Mouse (Mus musculus) lung, postnatal 25 days (tissue): ENCODE data around the gene Mreg.
"Not testable (repeated sequence)": the region's sequence is repeated elsewhere in the genome, so short reads cannot be mapped to it uniquely, and the experiment has no call there.

Experiments
- DNase-seq: peaks from one replicate; pipeline ENCODE4 v3.0.0; 2022; ENCODE audit warnings: low spot score

Mreg gene

DNA sequence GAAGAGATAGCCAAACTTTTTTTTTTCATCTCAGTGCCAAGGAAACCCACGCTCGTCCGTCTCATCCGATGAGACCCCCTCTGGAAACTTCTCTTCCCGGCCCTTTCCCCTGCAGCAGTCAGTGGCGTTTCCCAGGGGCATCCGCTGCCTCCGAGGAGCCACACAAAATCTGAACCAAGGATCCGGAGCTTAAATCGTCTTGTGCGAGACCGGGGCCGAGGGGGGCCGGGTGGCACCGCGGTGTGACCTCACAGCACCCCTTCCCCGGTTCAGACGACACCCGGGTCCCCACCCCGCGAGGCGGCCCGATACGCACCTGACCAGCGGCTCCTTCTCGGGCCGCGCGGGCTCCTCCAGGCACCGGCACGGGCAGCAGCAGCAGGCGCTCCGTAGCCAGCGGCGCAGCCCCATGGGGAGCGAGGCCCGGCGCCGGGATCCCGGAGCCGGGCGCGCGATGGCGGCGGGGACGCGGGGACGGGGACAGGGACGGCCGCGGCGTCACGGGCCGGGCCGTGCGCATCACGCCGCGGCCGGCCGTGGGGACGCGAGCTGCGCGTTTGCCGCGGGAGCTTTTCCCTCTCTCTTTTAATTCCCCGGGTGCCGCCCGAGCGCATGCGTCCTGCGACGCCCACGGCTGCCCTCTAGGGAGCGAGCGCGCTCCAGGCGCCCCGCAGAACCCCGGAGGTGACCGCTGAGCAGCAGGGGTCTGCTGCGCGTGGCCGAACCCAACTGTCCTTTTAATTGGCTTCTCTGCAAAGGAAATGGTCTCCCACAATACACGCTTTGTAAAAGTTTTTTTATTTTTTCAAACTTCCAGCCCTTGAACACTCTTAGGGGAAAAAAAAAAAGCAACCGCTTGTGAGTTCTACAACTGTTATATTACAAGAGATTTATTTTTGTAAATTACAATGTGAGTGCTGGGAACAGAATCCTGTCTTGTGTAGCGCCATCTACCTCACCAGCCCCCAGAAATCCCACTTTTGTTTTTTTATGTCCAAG lies at the start of gene Mreg:
TSS of gene Mreg (minus strand) at position 607 of the 999 bp plus-strand sequence.
- peak; percentile 48 for DNase-seq

DNA sequence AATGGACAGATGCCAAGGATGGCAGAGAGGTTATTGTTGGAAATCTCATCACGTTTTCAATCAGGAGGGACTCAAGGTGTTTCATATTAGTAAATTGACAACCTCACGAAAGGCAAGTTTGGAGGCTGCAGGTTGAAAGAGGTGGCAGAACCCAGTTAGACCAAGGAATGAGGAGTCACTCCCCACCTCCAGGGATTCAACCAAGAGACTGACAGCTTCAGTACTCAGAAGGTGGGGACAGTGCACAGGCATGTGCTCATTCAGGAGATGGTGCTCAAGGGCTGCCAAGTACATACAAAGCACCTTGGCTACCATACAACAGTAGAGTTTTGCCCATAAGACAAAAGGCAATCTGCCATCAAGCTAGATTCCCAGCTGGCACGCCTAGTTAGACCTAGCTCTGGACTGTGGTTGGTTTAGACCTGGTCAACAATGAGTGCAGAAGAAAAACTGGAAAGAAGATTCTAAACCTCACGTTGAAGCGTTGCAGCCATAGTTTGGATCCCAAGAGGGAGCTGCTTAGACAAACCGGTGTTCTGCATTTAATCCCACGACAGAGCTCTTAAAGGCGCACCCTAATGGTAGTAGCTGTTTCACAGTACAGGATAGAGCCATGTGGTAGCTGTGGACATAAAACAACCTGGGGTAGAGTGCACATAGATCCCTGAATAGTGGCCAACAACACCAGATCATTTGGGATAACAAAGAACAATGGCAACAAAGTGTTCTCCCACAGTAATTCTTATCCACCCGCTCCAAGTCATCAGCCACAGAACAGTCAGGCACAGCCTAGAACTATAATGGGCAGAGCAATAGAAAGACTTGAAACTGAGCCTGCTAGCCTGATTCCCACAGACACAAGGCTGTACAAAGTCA lies 44.5 kb upstream of the Mreg start:
- DNase-seq: no peak

DNA sequence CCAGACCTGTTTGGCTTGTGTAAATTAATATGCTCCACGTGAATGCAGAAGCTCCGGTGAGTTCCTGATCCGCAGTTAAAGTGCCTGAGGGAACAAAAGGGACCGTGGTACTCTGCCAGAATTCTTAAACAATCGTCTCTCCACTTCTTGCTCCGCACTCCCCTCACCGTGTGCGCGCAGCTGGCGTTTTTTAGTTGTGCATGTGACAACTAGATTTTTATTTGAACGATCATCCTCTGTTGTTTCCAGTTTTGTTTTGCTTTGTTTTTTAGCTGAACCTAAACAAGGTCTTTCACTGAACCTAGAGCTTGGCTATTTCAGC lies 43.7 kb upstream of the Mreg start:
- no peak for DNase-seq

DNA sequence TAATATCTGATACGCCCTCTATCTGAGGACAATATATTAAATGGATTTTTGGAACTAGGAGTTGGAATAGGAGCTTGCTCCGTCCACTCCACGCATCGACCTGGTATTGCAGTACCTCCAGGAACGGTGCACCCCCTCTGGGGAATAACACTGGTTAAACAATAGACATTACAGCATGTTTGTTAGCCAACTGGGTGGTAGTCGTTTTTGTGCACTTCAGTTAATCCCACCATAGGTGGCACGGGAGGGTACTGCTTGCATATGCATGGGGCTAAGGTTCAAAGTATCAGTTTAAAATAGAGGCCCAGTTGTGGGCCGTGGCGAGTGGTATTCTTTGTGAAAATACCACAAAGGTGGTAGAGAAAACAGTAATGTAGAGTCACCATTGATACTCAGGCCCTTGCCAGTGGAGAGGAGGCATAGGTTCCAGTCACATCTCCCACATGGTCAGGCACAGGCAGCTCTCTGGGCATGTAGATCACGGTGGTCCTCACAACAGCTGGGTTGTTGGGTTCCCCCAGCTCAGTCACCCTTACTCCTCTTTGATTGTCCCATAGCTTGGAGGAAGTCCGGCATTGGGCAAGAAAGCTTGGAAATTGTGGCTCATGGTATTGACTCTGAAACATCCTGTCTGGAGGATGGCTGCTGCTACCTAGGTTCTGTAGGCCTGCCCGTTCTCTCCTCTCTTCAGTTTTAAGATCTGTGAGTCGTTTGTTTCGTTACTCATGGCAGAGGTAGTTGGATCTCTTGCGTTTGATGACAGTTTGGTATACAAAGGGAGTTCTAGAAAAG lies 43.2 kb upstream of the Mreg start:
- peak; percentile 40 for DNase-seq

DNA sequence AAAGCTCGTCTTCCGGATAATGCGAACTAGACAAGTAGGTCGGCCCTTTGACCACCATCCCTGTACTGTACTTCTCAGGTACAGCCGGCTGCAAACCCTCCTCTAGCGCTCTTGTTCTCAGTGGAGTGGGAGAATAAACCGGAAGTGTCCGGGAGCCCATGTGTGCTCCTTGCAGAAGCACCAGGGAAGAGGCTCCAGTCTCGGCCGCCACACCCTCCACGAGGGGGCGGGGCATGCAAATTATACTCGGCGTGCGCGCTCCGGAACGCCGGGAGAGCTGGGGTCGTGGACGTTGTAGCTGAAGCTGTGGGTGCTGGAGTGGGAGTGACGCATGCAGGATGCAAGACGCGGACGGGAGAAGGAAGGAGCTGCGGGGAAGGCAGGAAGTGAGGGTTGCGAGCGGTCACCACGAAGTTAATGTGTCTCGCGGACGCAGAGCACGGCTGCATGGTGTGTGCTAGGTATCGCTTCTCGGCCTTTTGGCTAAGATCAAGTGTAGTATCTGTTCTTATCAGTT lies 42.5 kb upstream of the Mreg start:
- peak; percentile 86 for DNase-seq

DNA sequence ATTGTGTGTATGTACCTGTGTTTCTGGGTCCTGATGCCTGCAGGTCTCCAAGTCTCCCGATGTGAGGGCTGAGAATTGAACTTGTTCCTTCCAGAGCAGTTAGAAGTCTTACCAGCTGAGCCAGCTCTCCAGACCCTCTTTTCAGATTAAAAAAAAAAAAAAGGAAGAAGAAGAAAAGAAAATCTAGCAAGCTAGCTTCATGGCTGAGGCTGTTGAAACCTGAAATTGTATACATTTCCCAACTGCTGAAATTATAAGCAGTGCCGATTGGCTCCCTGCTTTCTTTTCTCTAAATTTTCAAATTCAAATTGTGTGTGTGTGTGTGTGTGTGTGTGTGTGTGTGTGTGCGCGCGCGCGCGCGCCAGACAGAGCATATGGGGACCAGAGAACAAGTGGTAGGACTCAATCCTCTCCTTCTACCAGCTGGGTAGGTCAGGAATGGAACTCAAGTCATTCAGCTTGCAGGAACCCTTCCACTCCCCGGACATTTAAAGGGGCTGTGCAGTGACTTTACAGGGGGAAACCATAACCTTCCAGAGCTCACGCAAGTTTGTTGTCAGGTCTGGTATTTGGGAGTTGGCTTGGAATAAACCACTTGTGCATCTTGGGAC lies 41.9 kb upstream of the Mreg start:
- DNase-seq: no peak

DNA sequence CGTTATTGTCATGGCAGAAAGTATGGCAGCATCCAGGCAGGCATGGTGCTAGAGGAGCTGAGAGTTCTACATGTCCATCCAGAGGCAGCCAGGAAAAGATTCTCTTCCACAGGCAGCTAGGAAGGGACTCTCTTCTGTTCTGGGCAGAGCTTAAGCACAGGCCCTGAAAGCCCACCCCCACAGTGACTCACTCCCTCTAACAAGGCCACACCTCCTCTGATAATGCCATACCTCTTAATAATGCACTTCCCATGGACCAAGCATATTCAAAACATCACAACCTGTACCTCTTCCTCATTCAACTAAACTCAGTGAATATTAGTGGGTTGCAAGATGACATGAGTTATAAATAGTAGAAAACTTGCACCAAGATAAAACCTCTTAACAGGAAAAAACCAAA lies 39.7 kb upstream of the Mreg start:
- DNase-seq: no peak

DNA sequence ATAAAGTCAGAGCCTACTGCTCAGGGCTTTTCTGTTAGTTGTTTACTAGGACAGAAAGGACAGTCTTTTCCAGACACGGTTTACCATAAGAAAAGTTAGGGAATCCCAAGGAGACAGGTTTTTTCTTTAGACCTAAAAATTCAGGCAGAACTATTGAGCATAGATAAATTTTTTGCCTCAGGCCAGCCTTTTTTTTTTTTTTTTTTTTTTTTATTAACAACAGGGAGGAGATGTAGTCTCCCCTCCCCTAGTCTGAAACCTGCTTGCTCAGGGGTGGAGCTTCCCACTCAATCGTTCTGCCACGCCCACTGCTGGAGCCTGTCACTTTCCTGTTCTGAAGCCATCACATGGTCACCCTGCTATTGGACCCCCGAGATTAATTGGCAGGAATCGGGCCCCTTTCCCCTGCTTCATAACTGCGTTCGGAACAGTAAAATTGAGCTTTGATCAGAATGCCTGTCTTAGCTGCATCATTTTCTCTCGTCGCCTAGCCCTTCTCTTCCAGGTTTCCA lies 36.2 kb upstream of the Mreg start:
- not testable (repeated sequence) for DNase-seq

DNA sequence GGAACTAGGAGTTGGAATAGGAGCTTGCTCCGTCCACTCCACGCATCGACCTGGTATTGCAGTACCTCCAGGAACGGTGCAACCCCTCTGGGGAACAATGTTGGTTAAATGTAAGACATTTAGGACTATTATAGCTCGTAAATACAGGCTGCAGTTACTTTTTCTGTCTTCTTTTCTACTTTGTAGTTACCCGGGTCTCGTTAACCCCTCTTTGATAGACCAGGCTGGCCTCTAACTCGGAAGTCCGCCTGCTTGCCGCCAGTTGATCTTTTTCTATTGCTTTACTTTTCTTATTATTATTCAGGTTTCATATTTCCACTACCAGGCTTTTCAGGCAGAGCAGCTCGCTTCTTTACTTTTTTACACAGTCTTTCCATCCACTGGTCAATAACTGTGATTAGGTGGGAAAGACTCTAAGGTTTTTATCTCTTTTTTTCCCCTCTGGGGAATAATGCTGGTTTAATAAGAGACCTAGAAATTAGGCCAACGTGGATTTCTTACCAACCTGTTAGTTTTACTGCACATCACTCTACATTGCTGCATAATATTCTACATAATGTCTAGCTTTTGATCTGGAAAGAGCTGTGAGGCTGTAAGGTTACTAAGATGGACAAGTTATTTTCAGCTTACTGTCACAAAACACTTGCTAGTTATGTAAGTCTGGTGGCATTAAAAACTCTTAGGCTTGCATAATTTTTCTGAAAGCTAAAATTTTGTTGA lies 32.4 kb upstream of the Mreg start:
- peak; percentile 24 for DNase-seq

DNA sequence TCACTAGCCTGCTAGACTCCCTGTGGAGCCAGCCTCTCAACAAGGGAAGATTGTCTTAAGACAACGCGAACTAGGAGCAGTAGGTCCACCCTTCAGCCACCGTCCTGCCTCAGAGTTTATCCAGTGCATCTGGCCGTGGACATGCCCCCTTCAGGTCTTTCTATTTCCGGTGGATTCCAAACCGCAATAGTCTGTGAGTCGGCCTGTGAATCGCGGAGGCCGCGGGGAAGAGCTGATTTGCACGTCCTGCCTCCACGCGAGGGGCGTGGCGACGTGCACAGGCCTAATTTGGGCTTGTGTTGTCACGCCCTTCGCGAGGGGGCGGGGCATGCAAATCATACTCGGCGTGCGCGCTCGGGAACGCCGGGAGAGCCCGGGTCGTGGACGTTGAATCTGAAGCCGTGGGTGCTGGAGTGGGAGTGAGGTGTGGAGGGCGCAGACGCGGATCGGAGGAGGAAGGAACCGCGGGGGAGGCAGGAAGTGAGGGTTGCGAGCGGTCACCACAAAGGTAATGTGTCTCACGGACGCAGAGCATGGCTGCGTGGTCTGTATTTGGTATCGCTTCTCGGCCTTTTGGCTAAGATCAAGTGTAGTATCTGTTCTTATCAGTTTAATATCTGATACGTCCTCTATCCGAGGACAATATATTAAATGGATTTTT lies 31.7 kb upstream of the Mreg start:
- DNase-seq: peak; percentile 94

DNA sequence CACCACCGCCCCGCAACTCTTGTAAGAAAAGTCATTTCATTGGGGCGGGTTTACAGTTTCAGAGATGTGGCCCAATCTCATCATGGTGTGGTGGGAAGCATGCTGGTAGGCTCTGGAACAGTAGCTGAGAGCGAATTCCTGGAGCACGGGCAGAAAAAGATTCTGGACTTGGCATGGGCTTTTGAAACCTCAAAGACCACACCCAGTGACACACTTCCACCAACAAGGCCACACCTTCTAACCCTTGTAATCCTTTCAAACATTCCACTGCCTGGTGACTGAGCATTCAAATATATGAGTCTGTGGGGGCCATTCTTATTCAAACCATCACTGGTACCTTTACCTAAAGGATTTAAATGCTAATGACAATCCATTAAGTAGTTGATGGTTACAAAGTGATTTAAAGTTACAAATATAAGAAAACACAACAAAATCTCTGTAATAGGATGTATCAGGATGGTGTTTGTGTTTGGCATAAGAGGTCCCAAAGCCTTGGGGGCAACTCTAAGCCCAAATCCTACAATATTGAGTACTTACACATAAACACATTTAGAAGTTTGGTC lies 30.6 kb upstream of the Mreg start:
- no peak for DNase-seq

DNA sequence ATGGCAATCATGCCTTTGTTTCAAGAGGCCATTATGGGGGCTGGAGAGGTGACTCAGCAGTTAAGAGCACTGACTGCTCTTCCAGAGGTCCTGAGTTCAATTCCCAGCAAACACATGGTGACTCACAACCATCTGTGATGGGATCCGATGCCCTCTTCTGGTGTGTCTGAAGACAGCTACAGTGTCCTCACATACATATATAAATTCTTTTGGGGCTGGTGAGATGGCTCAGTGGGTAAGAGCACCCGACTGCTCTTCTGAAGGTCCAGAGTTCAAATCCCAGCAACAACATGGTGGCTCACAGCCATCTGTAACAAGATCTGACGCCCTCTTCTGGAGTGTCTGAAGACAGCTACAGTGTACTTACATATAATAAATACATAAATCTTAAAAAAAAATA lies 27.0 kb upstream of the Mreg start:
- not testable (repeated sequence) for DNase-seq

DNA sequence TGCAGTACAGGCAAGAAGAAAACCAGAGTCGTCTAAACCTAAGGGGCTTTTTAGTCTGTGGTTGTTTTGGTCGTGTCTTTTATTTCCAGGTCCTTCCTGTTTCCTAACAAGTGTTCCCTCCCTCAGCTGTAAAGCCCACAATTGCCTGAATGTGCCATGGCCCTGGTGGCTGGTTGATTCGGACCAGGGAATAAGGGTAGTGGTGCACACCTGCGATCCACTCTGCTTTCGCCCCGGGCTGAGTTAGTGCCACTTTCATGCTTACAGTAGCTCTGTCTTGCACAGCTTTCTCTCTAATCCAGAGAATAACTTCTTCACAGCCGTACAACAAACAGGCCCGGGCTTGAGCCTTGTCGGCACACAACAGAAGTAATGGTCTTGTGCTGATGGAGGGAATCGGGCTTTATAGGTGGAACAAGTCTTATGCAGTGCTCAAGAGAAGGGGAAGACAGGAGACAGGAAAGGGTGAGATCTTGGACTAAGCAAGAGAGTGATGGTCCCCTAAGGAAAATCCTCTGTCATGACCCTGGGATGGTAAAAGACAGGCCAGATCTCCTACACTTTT lies 26.0 kb upstream of the Mreg start:
- DNase-seq: no peak

DNA sequence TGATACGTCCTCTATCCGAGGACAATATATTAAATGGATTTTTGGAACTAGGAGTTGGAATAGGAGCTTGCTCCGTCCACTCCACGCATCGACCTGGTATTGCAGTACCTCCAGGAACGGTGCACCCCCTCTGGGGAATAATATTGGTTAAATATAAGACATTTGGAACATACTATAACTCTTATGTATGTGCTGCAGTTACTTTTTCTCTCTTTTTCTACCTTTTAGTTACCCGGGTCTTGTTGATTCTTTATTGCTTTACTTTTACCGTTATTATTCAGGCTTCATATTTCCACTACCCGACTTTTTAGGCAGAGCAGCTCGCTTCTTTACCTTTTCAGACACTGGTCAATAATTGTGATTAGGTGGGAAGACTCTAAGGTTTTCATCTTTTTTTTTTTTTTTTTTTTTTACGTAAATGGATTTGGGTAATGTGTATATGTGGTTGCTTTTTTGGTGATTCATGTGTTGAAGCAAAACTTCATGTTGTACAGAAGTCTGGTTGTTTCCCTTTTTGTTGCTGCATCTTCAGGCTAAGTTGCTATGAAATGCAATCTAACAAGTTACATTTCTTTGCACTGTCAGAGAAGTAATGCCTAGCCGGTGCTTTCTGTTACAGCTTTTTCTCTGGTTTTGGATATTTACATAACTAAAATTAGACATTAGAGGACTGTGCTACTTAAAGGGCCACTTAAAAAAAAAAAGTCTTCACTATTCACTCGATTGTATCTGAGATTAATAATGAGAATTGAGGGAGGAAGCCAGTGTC lies 25.1 kb upstream of the Mreg start:
- peak; percentile 46 for DNase-seq

DNA sequence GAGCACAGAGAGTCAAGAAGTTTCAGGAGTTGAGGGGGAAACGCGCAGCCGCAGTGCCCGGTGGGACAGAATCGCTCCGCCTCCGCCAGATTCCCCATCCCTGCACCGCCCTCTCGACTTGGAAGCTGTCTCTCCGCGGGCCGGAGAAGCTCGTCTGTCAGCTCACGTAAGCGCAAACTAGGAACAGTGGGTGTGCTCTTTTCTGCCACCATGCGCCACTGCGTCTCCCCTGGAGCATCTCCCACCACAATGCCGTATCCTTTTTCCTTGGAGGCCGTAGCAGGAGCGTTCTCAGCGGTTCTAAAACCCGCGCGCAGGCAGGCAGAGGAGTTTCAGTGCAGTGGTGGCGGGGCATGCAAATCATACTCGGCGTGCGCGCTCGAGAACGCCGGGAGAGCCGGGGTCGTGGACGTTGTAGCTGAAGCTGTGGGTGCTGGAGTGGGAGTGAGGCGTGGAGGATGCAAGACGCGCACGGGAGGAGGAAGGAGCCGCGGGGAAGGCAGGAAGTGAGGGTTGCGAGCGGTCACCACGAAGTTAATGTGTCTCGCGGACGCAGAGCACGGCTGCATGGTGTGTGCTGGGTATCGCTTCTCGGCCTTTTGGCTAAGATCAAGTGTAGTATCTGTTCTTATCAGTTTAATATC lies 24.4 kb upstream of the Mreg start:
- peak; percentile 67 for DNase-seq

DNA sequence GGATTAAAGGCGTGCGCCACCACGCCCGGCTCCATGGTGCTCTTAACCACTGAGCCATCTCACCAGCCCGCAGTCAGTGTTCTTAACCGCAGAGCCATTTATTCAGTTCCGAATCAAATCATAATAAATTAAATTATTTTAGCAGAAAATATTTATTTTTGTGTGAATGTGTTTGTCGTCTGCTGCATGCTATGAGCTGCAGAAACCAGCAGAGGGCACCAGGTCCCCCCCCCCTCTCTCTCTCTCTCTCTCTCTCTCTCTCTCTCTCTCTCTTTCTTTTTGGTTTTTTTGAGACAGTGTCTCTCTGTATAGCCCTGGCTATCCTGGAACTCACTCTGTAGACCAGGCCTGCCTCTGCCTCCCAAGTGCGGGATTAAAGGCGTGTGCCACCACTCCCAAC lies 20.5 kb upstream of the Mreg start:
- DNase-seq: not testable (repeated sequence)

DNA sequence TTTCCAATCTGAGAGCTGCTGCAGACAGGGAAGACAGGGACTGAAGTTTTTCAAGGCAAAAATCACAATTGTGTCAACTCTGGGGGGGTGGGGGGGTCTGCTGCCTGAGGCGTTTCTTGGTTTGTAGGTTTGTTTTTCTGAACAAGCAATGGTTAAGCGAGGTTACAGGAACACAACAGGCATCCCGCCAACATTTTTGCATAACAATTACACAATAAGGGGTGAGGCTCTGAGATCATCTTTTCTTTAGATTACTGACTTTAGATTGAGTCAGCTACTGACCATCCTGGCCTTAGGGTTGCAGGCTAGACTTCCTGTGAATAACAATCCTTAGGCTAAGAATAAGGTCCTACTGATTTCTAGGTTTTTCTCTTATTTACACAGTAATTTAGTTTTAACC lies 16.9 kb upstream of the Mreg start:
- peak; percentile 25 for DNase-seq

DNA sequence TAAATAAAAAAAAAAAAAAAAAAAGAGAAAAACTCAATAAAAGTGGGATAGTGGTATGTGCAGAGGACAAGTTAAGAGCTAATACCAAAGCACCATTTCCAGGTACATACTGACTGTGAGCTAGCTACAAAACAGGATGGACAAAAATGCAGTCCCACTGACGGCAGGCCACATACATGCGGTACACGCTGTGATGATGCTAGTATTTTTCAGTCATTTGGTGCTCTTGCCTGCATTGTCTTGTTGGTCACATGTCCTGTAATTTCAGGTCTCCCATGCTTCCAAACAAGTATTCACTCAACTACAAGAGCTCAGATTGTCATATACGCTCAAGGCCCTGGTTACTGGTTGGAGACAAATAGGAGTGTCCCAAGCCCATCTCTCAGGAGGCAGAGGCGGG lies 15.4 kb upstream of the Mreg start:
- DNase-seq: no peak
